In genomic region chr2:148789142-148789541, GRCm38 (mm10) we compare ENCODE assay signal across 23 mouse cellular contexts. TPM values are rescaled to one million over a fixed set of nuclear protein-coding genes. Genes with fewer than 3 reads are reported as not detected.
DNase-seq lines count a peak whose midpoint lies in the region; ATAC-seq lines count a peak whose summit lies in the region.
"Had no signal": no experiment of that assay in that cellular context is flagged by ENCODE, and none has a peak within 500 bp of the region (broad histone marks: within the 10 kb centered on the region; RNA-seq: fewer than 3 reads in every experiment).

Gene Cst12 (plus strand): TSS chr2:148789361.

- no peak for ATAC-seq in hindbrain, embryonic 13.5 days (ENCODE audit: low FRiP score)
- ATAC-seq: forebrain, embryonic 16.5 days had no signal

- no peaks in the 10 kb centered on the region for H3K36me3 ChIP-seq in hindbrain, embryonic 13.5 days
- H3K36me3 ChIP-seq: embryonic facial prominence, embryonic 13.5 days; forebrain, embryonic 12.5 days; heart, embryonic 15.5 days had no signal

- no peak within 1 kb of the TSS for H3K9ac ChIP-seq in hindbrain, embryonic 13.5 days
- H3K9ac ChIP-seq: embryonic facial prominence, embryonic 13.5 days; forebrain, embryonic 12.5 days; heart, embryonic 15.5 days; hindbrain, embryonic 14.5 days had no signal

- no peak within 1 kb of the TSS for H3K4me3 ChIP-seq in hindbrain, embryonic 13.5 days
- H3K4me3 ChIP-seq: embryonic facial prominence, embryonic 13.5 days; forebrain, embryonic 12.5 days; gastrocnemius, adult 2 months; heart, embryonic 15.5 days had no signal

- no peaks in the 10 kb centered on the region for H3K9me3 ChIP-seq in hindbrain, embryonic 13.5 days
- H3K9me3 ChIP-seq: embryonic facial prominence, embryonic 13.5 days; forebrain, embryonic 12.5 days; heart, embryonic 15.5 days had no signal

- 99% methylated on average over 6 of the region's 6 CpGs for WGBS in hindbrain, embryonic 13.5 days

- H3K27me3 ChIP-seq in hindbrain, embryonic 13.5 days, result no peaks in the 10 kb centered on the region
- H3K27me3 ChIP-seq: embryonic facial prominence, embryonic 13.5 days; forebrain, embryonic 12.5 days; heart, embryonic 15.5 days had no signal

- no peak within 1 kb of the TSS for H3K27ac ChIP-seq in hindbrain, embryonic 13.5 days
- H3K27ac ChIP-seq: embryonic facial prominence, embryonic 13.5 days; forebrain, embryonic 12.5 days; gastrocnemius, adult 2 months; heart, embryonic 15.5 days; hindbrain, embryonic 14.5 days had no signal

- peak; percentile 10 for DNase-seq in layer of hippocampus, adult 11-12 months (ENCODE audit: low spot score)
- DNase-seq in layer of hippocampus, postnatal 25 days (ENCODE audit: extremely low spot score in 1 of 2, low spot score in 1 of 2), result no peak
- peak; percentile 3 for DNase-seq in right cerebral cortex, adult 18-20 months
- DNase-seq in right cerebral cortex, adult 2 months (ENCODE audit: low spot score in 2 of 2), result no peak
- peak; percentile 65 for DNase-seq in testis, postnatal 10 days (ENCODE audit: low spot score)
- DNase-seq: adrenal gland, adult 8-10 months; adrenal gland, postnatal 36 days; cerebellum, adult 2 months; cerebellum, postnatal 25 days; gastrocnemius, adult 2 months; gastrocnemius, postnatal 25 days; heart, adult 18-20 months; heart, postnatal 14 days had no signal

- H3K4me1 ChIP-seq in hindbrain, embryonic 13.5 days (replicated peaks), result no peaks in the 10 kb centered on the region
- H3K4me1 ChIP-seq: embryonic facial prominence, embryonic 13.5 days; forebrain, embryonic 12.5 days; heart, embryonic 15.5 days had no signal

- no peak within 1 kb of the TSS for H3K4me2 ChIP-seq in hindbrain, embryonic 13.5 days
- H3K4me2 ChIP-seq: embryonic facial prominence, embryonic 13.5 days; forebrain, embryonic 12.5 days; heart, embryonic 11.5 days; heart, embryonic 15.5 days; hindbrain, embryonic 14.5 days had no signal

RNA-seq across cellular contexts. Expression of gene Cst12, which starts in this region (rescaled TPM):
- 1 to 10 TPM; 4.0 to 6.1 TPM for total RNA-seq in layer of hippocampus, postnatal 25 days (2021)
- not detected in 2 replicates for polyA plus RNA-seq in hindbrain, embryonic 13.5 days (2015; fragmentation: Nextera tagmentation; extraction: Ambion mirVana)
- total RNA-seq: adrenal gland, adult 8-10 months; adrenal gland, postnatal 36 days; ES-E14; gastrocnemius, adult 2 months; gastrocnemius, postnatal 25 days; hematopoietic stem cell, adult 5-6 weeks had no signal
- polyA plus RNA-seq: cerebellum, adult 2 months; cortical plate, adult 2 months; embryonic facial prominence, embryonic 13.5 days; forebrain, embryonic 12.5 days; forebrain, embryonic 16.5 days; heart, embryonic 11.5 days; heart, embryonic 15.5 days; hindbrain, embryonic 14.5 days had no signal

Comparison
In these comparisons a context has a peak if more than half of its experiments do, and no peak if none do; other contexts are left out.
1. DNase-seq: peak in layer of hippocampus, adult 11-12 months (single experiment), right cerebral cortex, adult 18-20 months (single experiment) and testis, postnatal 10 days (single experiment); none in layer of hippocampus, postnatal 25 days (0 of 2) and right cerebral cortex, adult 2 months (0 of 2).